In the genomic region with DNA sequence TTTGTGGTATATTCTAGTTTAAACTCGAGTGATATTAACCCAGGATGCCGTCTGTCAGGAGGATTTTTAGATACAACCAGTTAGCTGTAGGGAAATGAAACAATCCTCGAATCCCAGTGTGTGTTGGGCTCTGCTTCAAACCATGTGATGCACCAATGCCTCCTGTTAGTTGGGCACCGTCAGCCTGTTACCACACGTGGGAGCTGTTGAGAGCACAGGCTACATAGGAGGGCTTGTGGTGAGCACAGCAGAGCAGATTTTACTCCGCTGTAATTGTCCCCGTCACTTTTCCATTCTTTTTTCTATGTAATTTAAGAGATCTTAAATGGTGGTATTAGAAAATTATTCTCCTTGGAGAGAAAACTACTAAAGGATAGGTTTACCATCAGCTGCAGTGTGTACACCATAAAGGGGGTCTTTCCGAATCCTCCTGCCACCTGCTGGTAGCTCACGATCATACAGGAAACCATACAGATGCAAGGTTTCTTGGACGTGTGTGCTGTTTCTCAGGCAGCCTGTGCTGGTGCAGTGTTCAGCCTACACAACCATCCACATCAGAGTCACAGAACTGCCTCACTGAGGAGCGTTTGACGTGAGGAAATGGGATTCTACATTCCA, we compare ENCODE assay signal across 8 mouse cellular contexts. TPM values are rescaled to one million over a fixed set of nuclear protein-coding genes. Genes with fewer than 3 reads are reported as not detected.
DNase-seq lines count a peak whose midpoint lies in the region; ATAC-seq and TF ChIP-seq lines count a peak whose summit lies in the region.

No protein-coding gene starts in this region.

- peaks cover 31% of the 10 kb centered on the region for H3K36me3 ChIP-seq in heart, embryonic 11.5 days (ENCODE audit: control insufficient read depth, insufficient read depth, low read length)
- H3K36me3 ChIP-seq in ES-Bruce4 (ENCODE audit: control insufficient read depth, insufficient read depth, low read length, poor library complexity, severe bottlenecking) = peaks cover 42% of the 10 kb centered on the region
- H3K36me3 ChIP-seq in hindbrain, postnatal 0 days (ENCODE audit: insufficient read depth, low read length) = peaks cover 60% of the 10 kb centered on the region

- H3K27ac ChIP-seq in heart, embryonic 11.5 days (ENCODE audit: low read depth, low read length) = no peak overlapping the region
- no peak overlapping the region for H3K27ac ChIP-seq in ES-Bruce4 (ENCODE audit: insufficient read depth, low read length)
- H3K27ac ChIP-seq in hindbrain, postnatal 0 days = no peak overlapping the region

- no peak for ATAC-seq in heart, embryonic 11.5 days (replicated peaks; ENCODE audit: insufficient number of reproducible peaks, low FRiP score, low TSS enrichment)
- ATAC-seq in hindbrain, postnatal 0 days = peak; percentile 93

- peak; percentile 23 for DNase-seq in heart, postnatal 4 days
- peak; percentile 29 to 48 for DNase-seq in cerebellum, adult 18-20 months
- peak; percentile 62 for DNase-seq in hindbrain, postnatal 0 days (ENCODE audit: low spot score)
- DNase-seq in layer of hippocampus, postnatal 36 days = peak; percentile 43 to 60
- peak; percentile 51 for DNase-seq in retina, postnatal 1 day
- DNase-seq in urinary bladder, adult 18-20 months (ENCODE audit: low spot score in 2 of 2) = no peak

- H3K4me1 ChIP-seq in heart, embryonic 11.5 days (ENCODE audit: control insufficient read depth, insufficient read depth, low read length) = no peaks in the 10 kb centered on the region
- no peaks in the 10 kb centered on the region for H3K4me1 ChIP-seq in ES-Bruce4 (ENCODE audit: control insufficient read depth, insufficient read depth, low read length)
- no peaks in the 10 kb centered on the region for H3K4me1 ChIP-seq in hindbrain, postnatal 0 days (ENCODE audit: insufficient read depth, low read length)

- TF ChIP-seq CTCF in ES-Bruce4 (IDR thresholded peaks at IDR 0.05; ENCODE audit: low read depth, low read length) = peak; percentile 75
- TF ChIP-seq CTCF in hindbrain, postnatal 0 days (IDR thresholded peaks at IDR 0.05; ENCODE audit: low read depth) = peak; percentile 63

- H3K27me3 ChIP-seq in heart, embryonic 11.5 days (ENCODE audit: control insufficient read depth, insufficient read depth, low read length) = no peaks in the 10 kb centered on the region
- H3K27me3 ChIP-seq in ES-Bruce4 (ENCODE audit: control insufficient read depth, insufficient read depth, low read length, poor library complexity, severe bottlenecking) = no peaks in the 10 kb centered on the region
- no peaks in the 10 kb centered on the region for H3K27me3 ChIP-seq in hindbrain, postnatal 0 days (ENCODE audit: insufficient read depth, low read length)

- no peak for TF ChIP-seq EP300 in ES-Bruce4 (IDR thresholded peaks at IDR 0.05; ENCODE audit: insufficient read depth, low read depth, low read length)

- WGBS in heart, embryonic 11.5 days (ENCODE audit: insufficient replicate concordance) = 69% methylated on average over 12 of the region's 12 CpGs
- 52% methylated on average over 12 of the region's 12 CpGs for WGBS in hindbrain, postnatal 0 days

- H3K9me3 ChIP-seq in heart, embryonic 11.5 days (replicated peaks; ENCODE audit: control insufficient read depth, low read length) = no peaks in the 10 kb centered on the region
- no peaks in the 10 kb centered on the region for H3K9me3 ChIP-seq in ES-Bruce4 (replicated peaks; ENCODE audit: control insufficient read depth, insufficient read depth, low read length, poor library complexity, severe bottlenecking)
- no peaks in the 10 kb centered on the region for H3K9me3 ChIP-seq in hindbrain, postnatal 0 days (ENCODE audit: low read length)

- H3K4me2 ChIP-seq in heart, embryonic 11.5 days = no peak overlapping the region
- H3K4me2 ChIP-seq in hindbrain, postnatal 0 days (ENCODE audit: low read depth, low read length) = no peak overlapping the region

- no peak overlapping the region for H3K4me3 ChIP-seq in heart, embryonic 11.5 days (ENCODE audit: low read depth, low read length)
- no peak overlapping the region for H3K4me3 ChIP-seq in ES-Bruce4 (ENCODE audit: low read depth, low read length)
- no peak overlapping the region for H3K4me3 ChIP-seq in hindbrain, postnatal 0 days (ENCODE audit: low read length)

- TF ChIP-seq POLR2A in ES-Bruce4 (IDR thresholded peaks at IDR 0.05; ENCODE audit: insufficient read depth, low read length) = no peak

- no peak overlapping the region for H3K9ac ChIP-seq in heart, embryonic 11.5 days (ENCODE audit: low read depth, low read length)
- no peak overlapping the region for H3K9ac ChIP-seq in ES-Bruce4 (ENCODE audit: low read depth, poor library complexity, severe bottlenecking)
- H3K9ac ChIP-seq in hindbrain, postnatal 0 days (replicated peaks; ENCODE audit: low read length) = no peak overlapping the region

RNA-seq across cellular contexts. Expression of a gene that starts 38.0 kb away (rescaled TPM):
- 1 to 10 TPM in 1 of 2 experiments, under 1 TPM in 1; 0.65 to 1.5 TPM for total RNA-seq in heart, postnatal 4 days (2021)
- 0.44 and 0.63 TPM in 2 replicates for polyA plus RNA-seq in heart, embryonic 11.5 days (2014; fragmentation: Nextera tagmentation; extraction: Ambion mirVana)
- polyA plus RNA-seq in ES-Bruce4 (2011; ENCODE audit: insufficient read depth, insufficient read length, low read depth, missing spikeins) = 2.5 TPM in 1 of 2 replicates, not detected in the other
- total RNA-seq in hindbrain, postnatal 0 days (2014; rRNA removed) = not detected in 2 replicates
- polyA plus RNA-seq in hindbrain, postnatal 0 days (2015; fragmentation: Nextera tagmentation; extraction: Ambion mirVana) = 0.29 TPM in 1 of 2 replicates, not detected in the other
- not detected for total RNA-seq in layer of hippocampus, postnatal 36 days (2021)

RNA-seq across cellular contexts. Expression of a gene that starts 57.4 kb away (rescaled TPM):
- total RNA-seq in heart, postnatal 4 days (2021) = 10 to 100 TPM; 13.0 to 13.4 TPM
- polyA plus RNA-seq in heart, embryonic 11.5 days (2014; fragmentation: Nextera tagmentation; extraction: Ambion mirVana) = 27.1 and 28.8 TPM in 2 replicates
- 21.0 and 21.9 TPM in 2 replicates for polyA plus RNA-seq in ES-Bruce4 (2011; ENCODE audit: insufficient read depth, insufficient read length, low read depth, missing spikeins)
- 4.7 and 7.1 TPM in 2 replicates for total RNA-seq in hindbrain, postnatal 0 days (2014; rRNA removed)
- 32.7 and 41.4 TPM in 2 replicates for polyA plus RNA-seq in hindbrain, postnatal 0 days (2015; fragmentation: Nextera tagmentation; extraction: Ambion mirVana)
- 10 to 100 TPM; 41.7 to 44.2 TPM for total RNA-seq in layer of hippocampus, postnatal 36 days (2021)

Comparison
In these comparisons a context has a peak if more than half of its experiments do, and no peak if none do; other contexts are left out.
1. DNase-seq: peak in heart, postnatal 4 days (single experiment), cerebellum, adult 18-20 months (2 of 2), hindbrain, postnatal 0 days (single experiment), layer of hippocampus, postnatal 36 days (2 of 2) and retina, postnatal 1 day (single experiment); none in urinary bladder, adult 18-20 months (0 of 2).